Mouse (Mus musculus) bone marrow, adult 2 months (tissue): ENCODE data around the gene Khdc4.

ENCODE experiments used
- CTCF ChIP-seq: fragments of 200-500 bp; IDR thresholded peaks from 2 replicates; pipeline ENCODE4 v1.5.1; 2011; ENCODE audit warnings: low read length, control low read depth; ENCODE audit not compliant: control insufficient read depth, insufficient read depth
- POLR2A ChIP-seq: fragments of 200-500 bp; IDR thresholded peaks from 2 replicates; pipeline ENCODE4 v1.6.1; 2011; ENCODE audit warnings: low read depth, mild to moderate bottlenecking, control low read depth, low read length, borderline replicate concordance; ENCODE audit not compliant: control insufficient read depth

- TF ChIP-seq CTCF: no peak
- TF ChIP-seq POLR2A: no peak
These were observed 1.2 kb upstream of the Khdc4 start for GRCm38 (mm10) chr3:88684236-88684979.
